Mouse (Mus musculus): ENCODE measurements around the gene Arl6ip4. TPM values are rescaled to one million over a fixed set of nuclear protein-coding genes. Genes with fewer than 3 reads are reported as not detected.

The Arl6ip4 gene
- total and polyA plus RNA-seq, 3 experiments: 57.8 to 128 TPM; not detected in 1

DNA sequence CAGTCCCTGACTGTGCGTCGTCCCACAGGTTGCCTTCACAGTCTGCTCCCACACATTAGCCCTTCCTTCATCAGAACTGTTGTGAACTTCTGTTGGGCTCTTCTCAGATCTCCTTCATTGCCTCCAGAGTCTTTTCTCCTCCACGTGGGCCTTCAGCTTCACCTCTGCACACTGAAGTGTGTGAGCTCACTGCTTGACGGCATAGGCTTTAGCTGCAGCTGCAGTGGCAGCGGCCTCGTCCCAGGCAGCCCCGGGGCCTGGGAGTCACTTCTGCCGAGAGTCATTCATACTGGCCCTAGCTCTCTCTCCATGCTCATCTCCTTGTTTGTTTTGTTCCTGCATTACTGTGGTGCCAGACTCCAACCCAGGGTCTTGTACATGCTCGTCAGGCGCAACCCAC, 51.7 kb downstream of the Arl6ip4 start:
- TF ChIP-seq MYB (IDR thresholded peaks at IDR 0.05; ENCODE audit: low read depth, low read length): no peak
- no peak for TF ChIP-seq EP300 (IDR thresholded peaks at IDR 0.05; ENCODE audit: low read depth in 1 of 2, low read length in 2 of 2)
- H3K36me3 ChIP-seq (ENCODE audit: control insufficient read depth in 1 of 2, insufficient read depth in 2 of 2, low read length in 2 of 2): peaks cover 0 to 2% of the 10 kb centered on the region in 2 experiments; a peak in 1 of 4 replicates
- H3K4me1 ChIP-seq (ENCODE audit: control insufficient read depth in 1 of 2, insufficient read depth in 2 of 2, low read length in 2 of 2): peaks cover 0 to 2% of the 10 kb centered on the region in 2 experiments; a peak in 1 of 4 replicates
- no peak overlapping the region for H3K4me3 ChIP-seq (ENCODE audit: control insufficient read depth in 1 of 2, insufficient read depth in 1 of 2, low read depth in 2 of 2, low read length in 2 of 2)
- H3K79me2 ChIP-seq (ENCODE audit: control insufficient read depth, insufficient read depth, low read length, poor library complexity): no peaks in the 10 kb centered on the region
- H3K9me3 ChIP-seq (replicated peaks; ENCODE audit: insufficient read depth, low read length): no peaks in the 10 kb centered on the region
- H3K27me3 ChIP-seq (ENCODE audit: control insufficient read depth in 1 of 2, insufficient read depth in 2 of 2, low read length in 2 of 2): no peaks in the 10 kb centered on the region
- H3K9ac ChIP-seq (ENCODE audit: control insufficient read depth, low read depth, low read length, poor library complexity, severe bottlenecking): no peak overlapping the region
- no peak overlapping the region for H3K27ac ChIP-seq (ENCODE audit: control insufficient read depth, low read depth, low read length)
- DNase-seq (ENCODE audit: low read depth, low spot score): no peak

Other genes with a start within 250 kb of the Arl6ip4 start
- gene Hcar1, start 236.1 kb upstream of the Arl6ip4 start, total RNA-seq (2012; rRNA removed): not detected in 2 replicates
- gene Hcar1, start 236.1 kb upstream of the Arl6ip4 start, polyA plus RNA-seq (2012; ENCODE audit: insufficient read depth in 1 of 2, insufficient read length in 2 of 2, low read depth in 1 of 2, low replicate concordance in 2 of 2, missing spikeins in 1 of 2): not detected
- 100 and 109 TPM in 2 replicates for gene Denr, start 208.9 kb upstream of the Arl6ip4 start, total RNA-seq (2012; rRNA removed)
- gene Denr, start 208.9 kb upstream of the Arl6ip4 start, polyA plus RNA-seq (2012; ENCODE audit: insufficient read depth in 1 of 2, insufficient read length in 2 of 2, low read depth in 1 of 2, low replicate concordance in 2 of 2, missing spikeins in 1 of 2): 100 to 1,000 TPM in 1 of 2 experiments, 10 to 100 TPM in 1; 62.4 to 323 TPM
- 1.5 and 2.1 TPM in 2 replicates for gene Gm43518, start 188.7 kb upstream of the Arl6ip4 start, total RNA-seq (2012; rRNA removed)
- 1 to 10 TPM in 1 of 2 experiments, not detected in 1; 3.6 TPM for gene Gm43518, start 188.7 kb upstream of the Arl6ip4 start, polyA plus RNA-seq (2012; ENCODE audit: insufficient read depth in 1 of 2, insufficient read length in 2 of 2, low read depth in 1 of 2, low replicate concordance in 2 of 2, missing spikeins in 1 of 2)
- gene Ccdc62, start 185.4 kb upstream of the Arl6ip4 start, total RNA-seq (2012; rRNA removed): 7.5 and 8.5 TPM in 2 replicates
- gene Ccdc62, start 185.4 kb upstream of the Arl6ip4 start, polyA plus RNA-seq (2012; ENCODE audit: insufficient read depth in 1 of 2, insufficient read length in 2 of 2, low read depth in 1 of 2, low replicate concordance in 2 of 2, missing spikeins in 1 of 2): 10 to 100 TPM in 1 of 2 experiments, not detected in 1; 13.4 TPM
- 14.9 and 16.6 TPM in 2 replicates for gene Hip1r, start 142.5 kb upstream of the Arl6ip4 start, total RNA-seq (2012; rRNA removed)
- gene Hip1r, start 142.5 kb upstream of the Arl6ip4 start, polyA plus RNA-seq (2012; ENCODE audit: insufficient read depth in 1 of 2, insufficient read length in 2 of 2, low read depth in 1 of 2, low replicate concordance in 2 of 2, missing spikeins in 1 of 2): 10 to 100 TPM in 1 of 2 experiments, not detected in 1; 31.6 TPM
- 27.4 and 28.6 TPM in 2 replicates for gene Vps37b, start 83.8 kb upstream of the Arl6ip4 start, total RNA-seq (2012; rRNA removed)
- gene Vps37b, start 83.8 kb upstream of the Arl6ip4 start, polyA plus RNA-seq (2012; ENCODE audit: insufficient read depth in 1 of 2, insufficient read length in 2 of 2, low read depth in 1 of 2, low replicate concordance in 2 of 2, missing spikeins in 1 of 2): 10 to 100 TPM in 1 of 2 experiments, not detected in 1; 66.0 TPM
- gene Abcb9, start 20.3 kb upstream of the Arl6ip4 start, total RNA-seq (2012; rRNA removed): 2.1 and 2.4 TPM in 2 replicates
- 1 to 10 TPM in 1 of 2 experiments, not detected in 1; 8.1 TPM for gene Abcb9, start 20.3 kb upstream of the Arl6ip4 start, polyA plus RNA-seq (2012; ENCODE audit: insufficient read depth in 1 of 2, insufficient read length in 2 of 2, low read depth in 1 of 2, low replicate concordance in 2 of 2, missing spikeins in 1 of 2)
- 37.9 and 39.8 TPM in 2 replicates for gene Ogfod2, start 3.8 kb upstream of the Arl6ip4 start, total RNA-seq (2012; rRNA removed)
- gene Ogfod2, start 3.8 kb upstream of the Arl6ip4 start, polyA plus RNA-seq (2012; ENCODE audit: insufficient read depth in 1 of 2, insufficient read length in 2 of 2, low read depth in 1 of 2, low replicate concordance in 2 of 2, missing spikeins in 1 of 2): 10 to 100 TPM in 1 of 2 experiments, not detected in 1; 51.2 TPM
- 5.7 and 7.0 TPM in 2 replicates for gene Pitpnm2, start 133.7 kb downstream of the Arl6ip4 start, total RNA-seq (2012; rRNA removed)
- gene Pitpnm2, start 133.7 kb downstream of the Arl6ip4 start, polyA plus RNA-seq (2012; ENCODE audit: insufficient read depth in 1 of 2, insufficient read length in 2 of 2, low read depth in 1 of 2, low replicate concordance in 2 of 2, missing spikeins in 1 of 2): 10 to 100 TPM in 1 of 2 experiments, not detected in 1; 22.2 TPM
- gene Mphosph9, start 211.9 kb downstream of the Arl6ip4 start, total RNA-seq (2012; rRNA removed): 9.0 and 10.9 TPM in 2 replicates
- 10 to 100 TPM; 10.4 to 60.8 TPM for gene Mphosph9, start 211.9 kb downstream of the Arl6ip4 start, polyA plus RNA-seq (2012; ENCODE audit: insufficient read depth in 1 of 2, insufficient read length in 2 of 2, low read depth in 1 of 2, low replicate concordance in 2 of 2, missing spikeins in 1 of 2)
- 6.5 and 7.6 TPM in 2 replicates for gene 2810006K23Rik, start 212.0 kb downstream of the Arl6ip4 start, total RNA-seq (2012; rRNA removed)
- 10 to 100 TPM in 1 of 2 experiments, not detected in 1; 13.3 TPM for gene 2810006K23Rik, start 212.0 kb downstream of the Arl6ip4 start, polyA plus RNA-seq (2012; ENCODE audit: insufficient read depth in 1 of 2, insufficient read length in 2 of 2, low read depth in 1 of 2, low replicate concordance in 2 of 2, missing spikeins in 1 of 2)
- gene Cdk2ap1, start 247.0 kb downstream of the Arl6ip4 start, total RNA-seq (2012; rRNA removed): 110 and 118 TPM in 2 replicates
- gene Cdk2ap1, start 247.0 kb downstream of the Arl6ip4 start, polyA plus RNA-seq (2012; ENCODE audit: insufficient read depth in 1 of 2, insufficient read length in 2 of 2, low read depth in 1 of 2, low replicate concordance in 2 of 2, missing spikeins in 1 of 2): 100 to 1,000 TPM in 1 of 2 experiments, not detected in 1; 430 TPM

Data from MEL (cell line).